ENCODE assay signal across 9 mouse cellular contexts in the genomic region with DNA sequence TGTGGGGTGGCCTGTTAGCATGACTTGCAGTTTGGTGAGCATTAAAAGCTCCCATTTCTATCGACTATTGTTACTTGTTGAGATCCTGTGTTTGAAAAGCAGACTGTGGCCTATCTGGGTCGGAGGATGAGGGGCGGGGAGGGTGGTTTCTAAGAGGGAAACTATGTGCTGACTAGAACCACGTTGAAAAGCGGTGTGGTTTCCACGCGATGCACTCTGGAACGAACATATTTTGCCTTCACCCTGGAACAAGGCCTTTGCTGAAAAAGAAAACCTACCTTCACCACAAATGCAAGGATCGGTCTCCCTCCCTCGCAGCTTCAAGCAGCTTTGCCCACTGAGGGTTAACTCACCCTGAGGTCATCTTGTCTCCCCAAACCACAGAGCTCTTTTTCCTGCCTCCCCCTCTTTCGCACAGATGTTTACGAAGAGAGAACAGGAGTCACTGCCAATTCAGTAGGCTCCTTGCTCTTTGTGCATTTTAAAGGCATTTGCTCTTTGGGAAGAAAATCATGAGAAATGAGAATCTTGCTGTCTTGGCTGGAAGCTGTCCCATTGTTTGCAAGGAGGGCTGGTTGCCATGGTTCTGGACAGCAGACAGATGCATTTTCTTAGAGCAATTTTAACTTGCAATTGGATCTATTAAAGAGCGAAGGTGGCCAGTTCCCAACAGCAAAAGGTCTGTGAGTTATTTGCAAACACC.
DNase-seq lines count a peak whose midpoint lies in the region; ATAC-seq and TF ChIP-seq lines count a peak whose summit lies in the region.
"Had no signal": no experiment of that assay in that cellular context is flagged by ENCODE, and none has a peak within 500 bp of the region (broad histone marks: within the 10 kb centered on the region; RNA-seq: fewer than 3 reads in every experiment).

No protein-coding gene starts in this region.

- H3K4me2 ChIP-seq in forebrain, embryonic 14.5 days (ENCODE audit: low read length): no peak overlapping the region
- H3K4me2 ChIP-seq in forebrain, embryonic 11.5 days (ENCODE audit: low read depth, low read length, severe bottlenecking): no peak overlapping the region

- peaks cover 13% of the 10 kb centered on the region for H3K4me1 ChIP-seq in forebrain, embryonic 14.5 days (ENCODE audit: control insufficient read depth, insufficient read depth, low read length)
- 0 out of 2 replicates have a peak, but pooled peaks cover 4% of the 10 kb centered on the region for H3K4me1 ChIP-seq in forebrain, embryonic 11.5 days (replicated peaks; ENCODE audit: control insufficient read depth, insufficient read depth, low read length)
- H3K4me1 ChIP-seq in olfactory bulb, adult 2 months (ENCODE audit: control insufficient read depth, insufficient read depth, low read length): peaks cover 10% of the 10 kb centered on the region

- DNase-seq in forebrain, embryonic 14.5 days (ENCODE audit: low spot score): peak; percentile 29
- DNase-seq in forebrain, embryonic 11.5 days (ENCODE audit: low spot score): no peak
- peak; percentile 28 for DNase-seq in ovary, adult 18-20 months (ENCODE audit: low spot score)
- DNase-seq in ovary, postnatal 10 days (ENCODE audit: low spot score): no peak
- DNase-seq in layer of hippocampus, adult 8-10 months (ENCODE audit: low spot score in 2 of 2): peak; percentile 42 to 50
- no peak for DNase-seq in spleen, adult 12 weeks (ENCODE audit: low spot score)
- DNase-seq in yolk sac, embryonic 10.5 days (ENCODE audit: low spot score): no peak

- TF ChIP-seq CTCF in olfactory bulb, adult 2 months (IDR thresholded peaks at IDR 0.05; ENCODE audit: insufficient read depth, low read depth, low read length): no peak

- no peaks in the 10 kb centered on the region for H3K9me3 ChIP-seq in forebrain, embryonic 14.5 days (replicated peaks; ENCODE audit: control insufficient read depth, low read length)
- H3K9me3 ChIP-seq in forebrain, embryonic 11.5 days (ENCODE audit: control insufficient read depth, low read length): no peaks in the 10 kb centered on the region

- H3K27me3 ChIP-seq in forebrain, embryonic 14.5 days (replicated peaks; ENCODE audit: control insufficient read depth, insufficient read depth, low read length): no peaks in the 10 kb centered on the region
- H3K27me3 ChIP-seq in forebrain, embryonic 11.5 days (ENCODE audit: control insufficient read depth, insufficient read depth, low read length): no peaks in the 10 kb centered on the region
- H3K27me3 ChIP-seq: CH12.LX had no signal

- no peaks in the 10 kb centered on the region for H3K36me3 ChIP-seq in forebrain, embryonic 14.5 days (ENCODE audit: control insufficient read depth, insufficient read depth, low read length)
- H3K36me3 ChIP-seq in forebrain, embryonic 11.5 days (ENCODE audit: control insufficient read depth, insufficient read depth, low read length): no peaks in the 10 kb centered on the region

- whole genome bisulfite sequencing in forebrain, embryonic 14.5 days: 55% methylated on average over 13 of the region's 13 CpGs
- 65% methylated on average over 13 of the region's 13 CpGs for WGBS in forebrain, embryonic 11.5 days
- WGBS in olfactory bulb, adult 2 months: 24% methylated on average over 13 of the region's 13 CpGs

- no peak for TF ChIP-seq POLR2A in olfactory bulb, adult 2 months (IDR thresholded peaks at IDR 0.05; ENCODE audit: insufficient read depth, low read depth, low read length)

- no peak overlapping the region for H3K9ac ChIP-seq in forebrain, embryonic 14.5 days (ENCODE audit: low read length)
- H3K9ac ChIP-seq in forebrain, embryonic 11.5 days (ENCODE audit: low read length): no peak overlapping the region

- no peak overlapping the region for H3K4me3 ChIP-seq in forebrain, embryonic 14.5 days (ENCODE audit: low read depth, low read length)
- H3K4me3 ChIP-seq in forebrain, embryonic 11.5 days (ENCODE audit: low read depth, low read length): no peak overlapping the region
- H3K4me3 ChIP-seq in olfactory bulb, adult 2 months (ENCODE audit: insufficient read depth, low read depth, low read length): no peak overlapping the region

- no peak overlapping the region for H3K27ac ChIP-seq in forebrain, embryonic 14.5 days (ENCODE audit: low read depth, low read length)
- no peak overlapping the region for H3K27ac ChIP-seq in forebrain, embryonic 11.5 days (ENCODE audit: low read depth, low read length)
- peak overlapping the region; percentile 18 for H3K27ac ChIP-seq in olfactory bulb, adult 2 months (ENCODE audit: insufficient read depth, low read depth, low read length)

- peak; percentile 20; the same call in 1 of the 2 replicates for ATAC-seq in forebrain, embryonic 14.5 days
- no peak for ATAC-seq in forebrain, embryonic 11.5 days (replicated peaks; ENCODE audit: low FRiP score)

Comparison
In these comparisons a context has a peak if more than half of its experiments do, and no peak if none do; other contexts are left out.
1. DNase-seq: peak in forebrain, embryonic 14.5 days (single experiment), ovary, adult 18-20 months (single experiment) and layer of hippocampus, adult 8-10 months (2 of 2); none in forebrain, embryonic 11.5 days (single experiment), ovary, postnatal 10 days (single experiment), spleen, adult 12 weeks (single experiment) and yolk sac, embryonic 10.5 days (single experiment).